Mouse (Mus musculus) layer of hippocampus, postnatal 36 days (tissue): ENCODE measurements around the gene Hmox2. TPM values are rescaled to one million over a fixed set of nuclear protein-coding genes. Genes with fewer than 3 reads are reported as not detected.

ENCODE experiments used
- DNase-seq, 2 experiments: peaks; one replicate each; pipeline ENCODE4 v3.0.0; 2022
- total RNA-seq, 2 experiments: library from RNA; stranded (reverse); gene quantifications; 2 replicates each; pipeline ENCODE4 v1.2.3; 2021

Gene Hmox2
- total RNA-seq, 2 experiments from 2014 or later: 88.2 to 98.0 TPM

DNA sequence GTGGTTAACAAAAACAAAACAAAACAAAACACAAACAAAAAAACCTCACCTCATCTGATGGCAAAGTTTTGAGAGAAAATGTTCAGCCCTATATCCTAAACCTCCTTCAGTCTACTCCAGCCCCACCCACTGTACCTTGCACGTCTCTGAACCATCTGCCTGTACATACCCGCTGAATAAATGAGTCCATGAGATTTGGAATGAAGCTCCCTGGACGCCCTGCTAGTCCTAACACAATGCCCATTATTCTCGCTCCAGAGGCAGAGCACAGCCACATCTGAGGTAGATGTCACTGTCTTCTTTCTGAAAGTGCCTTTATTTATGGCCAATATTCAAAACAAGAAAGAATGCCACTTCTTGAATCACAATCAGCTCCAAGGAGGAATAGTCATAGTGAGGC is 59.5 kb downstream of the Hmox2 start:
- DNase-seq: no peak

DNA sequence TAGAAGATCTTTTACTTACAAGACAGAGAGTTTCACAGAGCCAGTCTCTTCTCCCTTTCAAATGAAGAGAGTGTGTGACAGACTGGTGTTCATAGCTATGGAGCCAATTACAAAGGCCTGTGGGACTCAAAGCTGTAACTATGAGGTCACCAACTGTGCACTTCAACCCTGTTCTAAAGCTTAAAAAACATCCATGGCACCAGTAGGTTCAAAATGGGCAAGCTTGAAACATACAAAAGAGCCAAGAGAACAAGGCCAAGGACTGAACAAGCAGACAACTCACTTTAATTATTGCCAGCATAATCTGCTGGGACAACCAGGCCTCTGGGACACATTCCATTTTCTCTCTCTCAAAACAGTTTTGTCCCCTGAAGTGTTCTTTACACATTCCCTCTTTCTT is 62.0 kb downstream of the Hmox2 start:
- no peak for DNase-seq

DNA sequence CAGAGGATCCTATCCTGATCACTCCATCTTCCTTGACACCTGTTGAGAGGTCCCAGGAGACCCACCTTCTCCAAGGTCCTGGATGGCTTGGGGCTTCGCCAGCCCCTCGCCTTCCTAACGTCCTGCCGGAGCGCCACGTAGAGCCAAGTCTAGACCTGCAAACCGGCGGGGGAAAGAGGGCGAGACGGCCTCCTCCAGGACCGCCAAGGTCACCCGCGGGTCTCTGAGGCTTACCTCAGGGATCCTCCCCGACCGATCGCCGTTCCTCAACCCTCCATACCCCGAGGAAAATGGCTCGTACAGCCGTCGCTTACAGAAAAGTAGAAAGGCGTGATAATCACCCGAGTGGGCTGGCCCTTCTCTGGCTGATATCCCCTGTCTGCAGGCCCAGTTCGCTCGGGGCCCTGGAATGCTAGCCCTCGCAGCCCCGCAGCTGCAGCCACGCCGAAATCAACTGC is 63.2 kb downstream of the Hmox2 start:
- no peak for DNase-seq

DNA sequence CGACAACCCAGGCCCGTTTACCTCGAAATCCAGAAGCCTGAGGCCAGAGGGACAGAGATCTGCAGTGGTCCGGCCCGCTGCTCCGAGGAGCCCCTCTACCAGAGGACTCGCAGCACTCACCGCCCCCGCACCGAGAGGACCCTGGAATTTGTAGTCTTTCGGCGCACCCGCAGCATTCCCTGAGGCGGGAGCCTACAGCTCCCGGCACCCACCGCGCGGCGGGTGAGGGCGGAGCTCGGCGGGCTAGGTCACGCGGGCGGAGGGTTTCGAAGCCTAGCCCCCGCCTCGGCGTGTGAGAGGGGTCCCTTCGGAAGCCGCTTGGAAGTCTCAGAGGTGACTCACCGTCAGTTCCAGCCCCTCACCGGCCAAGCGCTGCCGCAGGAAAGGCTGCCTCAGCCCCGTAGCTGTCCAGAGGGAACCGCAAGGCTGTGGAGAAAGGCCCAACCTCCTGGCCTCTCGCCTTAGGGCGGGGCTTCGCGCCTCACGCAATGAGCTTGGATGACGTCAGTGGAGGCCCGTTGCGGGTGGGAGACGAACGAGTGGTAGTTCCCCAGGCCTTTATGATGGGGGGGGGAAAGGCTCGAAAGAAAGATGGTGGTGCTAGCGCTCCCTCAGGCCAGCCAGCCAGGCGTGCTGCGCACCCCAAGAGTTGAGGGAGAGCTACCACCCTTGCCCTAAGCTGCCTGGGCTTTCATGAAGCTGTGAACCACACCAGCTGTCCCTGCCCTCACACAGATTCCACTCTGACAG is 63.8 kb downstream of the Hmox2 start, which contains the start of gene Cdip1:
TSS of gene Cdip1 (minus strand) at position 483 of the 750 bp plus-strand sequence.
- DNase-seq: peak; percentile 97 to 98

DNA sequence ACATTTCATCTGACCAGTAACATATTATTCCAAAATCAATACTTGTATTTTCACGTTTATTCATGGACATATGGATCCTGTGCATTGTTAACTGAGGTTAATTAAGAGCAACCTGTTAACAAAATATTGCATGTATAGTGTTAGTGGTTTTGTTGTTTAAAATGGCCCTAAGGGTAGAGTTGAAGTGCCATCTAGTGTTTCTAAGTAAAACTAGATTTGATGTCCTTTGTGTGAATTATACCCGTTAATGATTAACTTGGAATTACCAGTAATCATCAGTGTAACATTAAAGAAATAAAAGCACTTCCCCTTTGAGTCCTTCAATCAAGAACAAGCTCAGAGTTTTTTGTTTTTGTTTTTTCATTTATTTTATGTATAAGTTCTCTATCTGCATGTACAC is 65.2 kb downstream of the Hmox2 start:
- DNase-seq: no peak

DNA sequence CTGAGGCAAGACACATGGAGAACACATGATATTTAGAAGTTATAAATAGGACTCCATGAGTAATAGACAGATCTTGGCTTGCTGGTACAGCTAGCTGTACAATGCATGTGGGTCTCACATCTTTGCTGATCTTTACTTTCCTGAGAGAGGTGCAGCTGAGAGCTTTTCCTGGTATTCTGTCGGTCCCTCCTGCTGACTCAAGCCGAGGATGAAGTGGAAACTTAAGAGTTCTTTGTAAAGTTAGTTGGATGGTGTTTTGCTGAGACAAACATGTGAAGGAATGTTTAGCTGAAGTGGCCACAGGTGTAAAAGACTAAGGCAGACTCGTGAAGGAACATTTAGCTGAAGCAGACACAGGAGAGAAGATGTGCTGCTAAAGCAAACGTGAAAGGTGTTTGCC is 70.5 kb downstream of the Hmox2 start:
- DNase-seq: no peak

Other genes starting within 250 kb of the Hmox2 start
- 10 to 100 TPM; 13.6 to 14.1 TPM for gene Srl, start 184.5 kb upstream of the Hmox2 start, total RNA-seq
- gene Tfap4, start 166.5 kb upstream of the Hmox2 start, total RNA-seq: 1 to 10 TPM; 4.3 to 4.7 TPM
- 10 to 100 TPM; 13.1 to 14.6 TPM for gene Glis2, start 131.6 kb upstream of the Hmox2 start, total RNA-seq
- gene Pam16, start 101.4 kb upstream of the Hmox2 start, total RNA-seq: 10 to 100 TPM; 84.4 to 90.4 TPM
- gene Vasn, start 86.4 kb upstream of the Hmox2 start, total RNA-seq: 1 to 10 TPM; 4.4 to 5.7 TPM
- 10 to 100 TPM; 61.7 to 65.6 TPM for gene Dnaja3, start 86.4 kb upstream of the Hmox2 start, total RNA-seq
- 10 to 100 TPM; 79.4 to 96.0 TPM for gene Coro7, start 46.6 kb upstream of the Hmox2 start, total RNA-seq
- gene Nmral1, start 7.0 kb upstream of the Hmox2 start, total RNA-seq: 10 to 100 TPM; 14.5 to 15.2 TPM
- gene Cdip1, start 63.9 kb downstream of the Hmox2 start, total RNA-seq: 100 to 1,000 TPM; 236 to 243 TPM
- gene 4930562C15Rik, start 109.1 kb downstream of the Hmox2 start, total RNA-seq: not detected
- gene Ubald1, start 154.0 kb downstream of the Hmox2 start, total RNA-seq: 10 to 100 TPM; 91.3 to 94.9 TPM
- 100 to 1,000 TPM; 213 TPM for gene Mgrn1, start 159.9 kb downstream of the Hmox2 start, total RNA-seq
- 10 to 100 TPM; 76.4 to 82.1 TPM for gene Nudt16l1, start 212.4 kb downstream of the Hmox2 start, total RNA-seq
- 10 to 100 TPM; 75.0 to 83.5 TPM for gene Anks3, start 237.8 kb downstream of the Hmox2 start, total RNA-seq